Mouse (Mus musculus) left cerebral cortex, adult 8-10 months (tissue): ENCODE measurements around the gene Ptpn1. TPM values are rescaled to one million over a fixed set of nuclear protein-coding genes. Genes with fewer than 3 reads are reported as not detected.
A peak's percentile ranks its signal among the peaks of the same experiment; 100 is the strongest.

ENCODE experiments used
- DNase-seq, 2 experiments: peaks; one replicate each; pipeline ENCODE4 v3.0.0; 2022; ENCODE audit warnings: low spot score in 2 of 2
- total RNA-seq, 4 experiments: library from RNA; stranded (reverse); gene quantifications; 2 replicates each; pipeline ENCODE4 v1.2.4; 2022

Ptpn1 gene
- total RNA-seq, 4 experiments from 2014 or later, result 40.0 to 54.9 (median 50.1) TPM

- DNase-seq, result no peak
Observed at GRCm38 (mm10) chr2:167944193-167944592, 12.3 kb downstream of the Ptpn1 start.

GRCm38 (mm10) chr2:167945451-167945850 is 13.6 kb downstream of the Ptpn1 start:
- DNase-seq, result no peak

GRCm38 (mm10) chr2:167947251-167947650 is 15.4 kb downstream of the Ptpn1 start:
- no peak for DNase-seq

- no peak for DNase-seq
Observed at GRCm38 (mm10) chr2:167948047-167948446, 16.2 kb downstream of the Ptpn1 start.

- DNase-seq, result no peak
Observed at GRCm38 (mm10) chr2:167948557-167948956, 16.7 kb downstream of the Ptpn1 start.

- no peak for DNase-seq
Observed at GRCm38 (mm10) chr2:167949250-167949649, 17.4 kb downstream of the Ptpn1 start.

- no peak for DNase-seq
Observed at GRCm38 (mm10) chr2:167949808-167950207, 18.0 kb downstream of the Ptpn1 start.

- no peak for DNase-seq
Observed at GRCm38 (mm10) chr2:167950681-167951080, 18.8 kb downstream of the Ptpn1 start.

- DNase-seq, result no peak
Observed at GRCm38 (mm10) chr2:167951301-167952211, 19.7 kb downstream of the Ptpn1 start.

GRCm38 (mm10) chr2:167953819-167954218 is 22.0 kb downstream of the Ptpn1 start:
- no peak for DNase-seq

- DNase-seq, result no peak
Observed at GRCm38 (mm10) chr2:167954928-167955327, 23.1 kb downstream of the Ptpn1 start.

- DNase-seq, result no peak
Observed at GRCm38 (mm10) chr2:167957539-167957938, 25.7 kb downstream of the Ptpn1 start.

- no peak for DNase-seq
Observed at GRCm38 (mm10) chr2:167958082-167958788, 26.4 kb downstream of the Ptpn1 start.

GRCm38 (mm10) chr2:167958843-167959242 is 27.0 kb downstream of the Ptpn1 start:
- peak in 1 of 2 experiments; percentile 39 for DNase-seq

GRCm38 (mm10) chr2:167959384-167959911 is 27.6 kb downstream of the Ptpn1 start:
- no peak for DNase-seq

- DNase-seq, result no peak
Observed at GRCm38 (mm10) chr2:167959996-167960395, 28.1 kb downstream of the Ptpn1 start.

GRCm38 (mm10) chr2:167960584-167960983 is 28.7 kb downstream of the Ptpn1 start:
- no peak for DNase-seq

- DNase-seq, result no peak
Observed at GRCm38 (mm10) chr2:167962347-167962746, 30.5 kb downstream of the Ptpn1 start.

GRCm38 (mm10) chr2:167963176-167963575 is 31.3 kb downstream of the Ptpn1 start:
- peak in 1 of 2 experiments; percentile 60 for DNase-seq

GRCm38 (mm10) chr2:167963778-167964300 is 32.0 kb downstream of the Ptpn1 start:
- DNase-seq, result no peak

GRCm38 (mm10) chr2:167964320-167964719 is 32.5 kb downstream of the Ptpn1 start:
- DNase-seq, result no peak

GRCm38 (mm10) chr2:167965911-167966310 is 34.1 kb downstream of the Ptpn1 start:
- no peak for DNase-seq
